Mouse (Mus musculus): ENCODE measurements at regions not wholly inside any gene's neighbourhood (a gene's known extent, or its start where the extent isn't known, plus 50 kb on each side); places are given as distances from the start of the nearest gene placed in this dataset.

GRCm38 (mm10) chr2:46924189-46924588 is 1807.0 kb upstream of the Zeb2 start:
- Histone ChIP-seq H3K36me3 (replicated peaks in 1 of 2; ENCODE audit: control insufficient read depth in 1 of 2, insufficient read depth in 1 of 2, low read length in 1 of 2) (no peaks in the 10 kb centered on the region), H3K27ac (ENCODE audit: insufficient read depth, low read depth) (no peak overlapping the region), H3K27me3 (replicated peaks) (no peaks in the 10 kb centered on the region), H3K4me3 (replicated peaks in 1 of 3; ENCODE audit: low read depth in 2 of 3, low read length in 2 of 3, poor library complexity in 1 of 3) (no peak overlapping the region), H3K4me2 (ENCODE audit: insufficient read depth, low read depth, poor library complexity, severe bottlenecking) (no peak overlapping the region), H3K9me3 (replicated peaks; ENCODE audit: low read length) (no peaks in the 10 kb centered on the region), H3K4me1 (ENCODE audit: control insufficient read depth in 1 of 2, insufficient read depth in 2 of 2) (no peaks in the 10 kb centered on the region), H3K79me2 (replicated peaks; ENCODE audit: control insufficient read depth, extremely low read depth, insufficient read depth, poor library complexity, severe bottlenecking) (no peaks in the 10 kb centered on the region), H3K9ac (ENCODE audit: insufficient read depth, low read depth) (no peak overlapping the region)
- no peak for DNase-seq (ENCODE audit: extremely low read depth)
- dilution Hi-C loops (cut with MboI; ENCODE audit: extremely low pct_ligation_motif_present, extremely low pct_unique_long_range_greater_than_20kb, low sequenced_read_pairs): no loop called here
- no peak for TF ChIP-seq POLR2A (IDR thresholded peaks at IDR 0.05; ENCODE audit: low read depth, low read length)
- peak; percentile 62 for TF ChIP-seq USF1 (IDR thresholded peaks at IDR 0.05; ENCODE audit: low read depth, low read length)
- no peak for TF ChIP-seq JUND (conservative IDR thresholded peaks at IDR 0.05; ENCODE audit: low read depth, low read length)
- no peak for TF ChIP-seq ZNF384 (IDR thresholded peaks at IDR 0.05; ENCODE audit: low read depth, low read length)
- no peak for TF ChIP-seq IRF4 (IDR thresholded peaks at IDR 0.05; ENCODE audit: low read depth, low read length)
- TF ChIP-seq NRF1 (IDR thresholded peaks at IDR 0.05; ENCODE audit: low read depth, low read length): peak; percentile 37; the same call in 1 of the 2 replicates
- peak; percentile 57 for TF ChIP-seq HCFC1 (IDR thresholded peaks at IDR 0.05; ENCODE audit: low read depth, low read length)
- no peak for TF ChIP-seq CTCF (conservative IDR thresholded peaks at IDR 0.05 in 1 of 2, IDR thresholded peaks at IDR 0.05 in 1 of 2; ENCODE audit: low read depth in 2 of 2, low read length in 2 of 2)
- TF ChIP-seq ETS1 (conservative IDR thresholded peaks at IDR 0.05; ENCODE audit: low read depth, low read length): no peak
- no peak for TF ChIP-seq UBTF (IDR thresholded peaks at IDR 0.05; ENCODE audit: low read depth, low read length)
- no peak for TF ChIP-seq POLR2AphosphoS2 (IDR thresholded peaks at IDR 0.05; ENCODE audit: low read depth, low read length)
- peak; percentile 67 for TF ChIP-seq USF2 (conservative IDR thresholded peaks at IDR 0.05; ENCODE audit: low read depth, low read length)
- no peak for TF ChIP-seq E2F4 (IDR thresholded peaks at IDR 0.05; ENCODE audit: insufficient replicate concordance, low read depth, low read length)
- TF ChIP-seq RAD21 (IDR thresholded peaks at IDR 0.05; ENCODE audit: low read depth, low read length): no peak
- no peak for TF ChIP-seq TBP (conservative IDR thresholded peaks at IDR 0.05; ENCODE audit: low read depth, low read length)
- TF ChIP-seq RCOR1 (conservative IDR thresholded peaks at IDR 0.05; ENCODE audit: low read depth, low read length): no peak
- no peak for TF ChIP-seq ZMIZ1 (IDR thresholded peaks at IDR 0.05; ENCODE audit: low read depth, low read length)
- in situ Hi-C loops (cut with MboI; ENCODE audit: low pct_ligation_motif_present, low pct_unique_long_range_greater_than_20kb, low sequenced_read_pairs): no loop called here

- no peaks in the 10 kb centered on the region for H3K4me1 ChIP-seq (ENCODE audit: control insufficient read depth in 1 of 2, insufficient read depth in 2 of 2)
- in situ Hi-C loops (cut with MboI; ENCODE audit: low pct_ligation_motif_present, low pct_unique_long_range_greater_than_20kb, low sequenced_read_pairs) (no loop called here), dilution Hi-C loops (cut with MboI; ENCODE audit: extremely low pct_ligation_motif_present, extremely low pct_unique_long_range_greater_than_20kb, low sequenced_read_pairs) (no loop called here)
- no peak for TF ChIP-seq NELFE (IDR thresholded peaks at IDR 0.05; ENCODE audit: low read depth, low read length)
- TF ChIP-seq TCF12 (IDR thresholded peaks at IDR 0.05; ENCODE audit: low read depth, low read length): no peak
- no peak for TF ChIP-seq SMC3 (IDR thresholded peaks at IDR 0.05; ENCODE audit: low read depth, low read length)
- no peak for TF ChIP-seq SIN3A (IDR thresholded peaks at IDR 0.05; ENCODE audit: low read length)
- no peak for TF ChIP-seq POLR2A (IDR thresholded peaks at IDR 0.05; ENCODE audit: low read depth, low read length)
- TF ChIP-seq TBP (conservative IDR thresholded peaks at IDR 0.05; ENCODE audit: low read depth, low read length): no peak
- TF ChIP-seq MXI1 (IDR thresholded peaks at IDR 0.05; ENCODE audit: low read depth, low read length): no peak
- TF ChIP-seq UBTF (IDR thresholded peaks at IDR 0.05; ENCODE audit: low read depth, low read length): no peak
- no peak for TF ChIP-seq MAZ (IDR thresholded peaks at IDR 0.05; ENCODE audit: low read depth, low read length)
- TF ChIP-seq NRF1 (IDR thresholded peaks at IDR 0.05; ENCODE audit: low read depth, low read length): no peak
- TF ChIP-seq CHD2 (IDR thresholded peaks at IDR 0.05; ENCODE audit: low read length): no peak
- no peak for TF ChIP-seq PAX5 (IDR thresholded peaks at IDR 0.05; ENCODE audit: low read length)
- no peak for TF ChIP-seq USF2 (conservative IDR thresholded peaks at IDR 0.05; ENCODE audit: low read depth, low read length)
- no peak for TF ChIP-seq BHLHE40 (IDR thresholded peaks at IDR 0.05; ENCODE audit: low read depth, low read length)
- no peak overlapping the region for H3K27ac ChIP-seq (ENCODE audit: insufficient read depth, low read depth)
- H3K9ac ChIP-seq (ENCODE audit: insufficient read depth, low read depth): no peak overlapping the region
- H3K79me2 ChIP-seq (replicated peaks; ENCODE audit: control insufficient read depth, extremely low read depth, insufficient read depth, poor library complexity, severe bottlenecking): no peaks in the 10 kb centered on the region
- no peak overlapping the region for H3K4me3 ChIP-seq (replicated peaks in 1 of 3; ENCODE audit: low read depth in 2 of 3, low read length in 2 of 3, poor library complexity in 1 of 3)
- no peak for DNase-seq (ENCODE audit: extremely low read depth)
- no peaks in the 10 kb centered on the region for H3K36me3 ChIP-seq (replicated peaks in 1 of 2; ENCODE audit: control insufficient read depth in 1 of 2, insufficient read depth in 1 of 2, low read length in 1 of 2)
- no peak overlapping the region for H3K4me2 ChIP-seq (ENCODE audit: insufficient read depth, low read depth, poor library complexity, severe bottlenecking)
- H3K9me3 ChIP-seq (replicated peaks; ENCODE audit: low read length): no peaks in the 10 kb centered on the region
- no peaks in the 10 kb centered on the region for H3K27me3 ChIP-seq (replicated peaks)
Observed at GRCm38 (mm10) chr2:46913496-46913895, 1796.3 kb upstream of the Zeb2 start.
